In the genomic region with DNA sequence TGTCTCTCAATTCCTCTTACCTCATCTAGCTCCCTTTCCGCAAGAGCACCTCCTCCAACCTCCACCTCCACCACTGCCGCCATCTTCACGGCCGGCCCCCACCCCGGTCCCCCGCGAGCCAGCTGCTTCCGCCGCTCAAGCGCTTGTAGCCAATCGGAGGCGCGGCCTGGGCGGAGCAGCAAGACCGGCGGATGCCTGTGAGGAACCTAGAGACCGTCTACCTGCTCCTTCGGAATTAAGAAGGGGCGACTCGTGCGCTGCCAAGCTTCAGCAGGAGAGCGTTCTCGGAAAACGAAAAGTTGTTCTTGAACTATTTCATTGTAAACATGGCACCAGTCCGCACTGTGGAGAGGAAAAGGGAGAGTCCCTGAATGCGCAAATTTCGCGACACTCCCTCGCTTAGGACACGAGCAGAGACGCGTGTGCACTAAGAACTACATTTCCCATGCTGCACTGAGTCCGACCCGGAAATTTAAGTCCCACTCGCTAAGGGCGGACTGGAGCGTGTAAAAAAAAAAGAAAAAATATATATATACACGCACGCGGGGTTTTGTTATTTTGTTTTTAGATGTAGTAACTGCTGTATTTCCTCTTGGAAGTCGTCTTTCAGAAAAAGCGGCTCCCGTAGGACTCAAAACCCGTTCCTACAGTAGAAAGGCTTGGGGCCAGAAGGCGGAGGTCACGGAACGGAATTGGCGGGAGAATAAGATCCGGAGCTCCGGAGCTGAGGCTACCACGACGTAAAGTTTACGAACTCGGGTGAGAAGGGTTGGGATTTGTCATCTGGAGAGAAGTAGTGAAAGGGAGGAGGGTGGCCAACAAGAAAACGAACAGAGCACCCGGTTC, we compare ENCODE assay signal across 8 mouse cellular contexts. TPM values are rescaled to one million over a fixed set of nuclear protein-coding genes. Genes with fewer than 3 reads are reported as not detected.
A peak's percentile ranks its signal among the peaks of the same experiment; 100 is the strongest.
DNase-seq lines count a peak whose midpoint lies in the region; ATAC-seq lines count a peak whose summit lies in the region.

A gene (minus strand): TSS at position 424 of the 846 bp plus-strand sequence.
A gene (plus strand): TSS at position 466 of the 846 bp plus-strand sequence.
A gene (plus strand): TSS at position 668 of the 846 bp plus-strand sequence.

- DNase-seq in adrenal gland, adult (ENCODE audit: inconsistent age in 2 of 2, low spot score in 1 of 2), result peak; percentile 94 to 98
- peak; percentile 95 for DNase-seq in embryo, embryonic 10.5 days (ENCODE audit: low spot score)
- peak; percentile 94 for DNase-seq in gastrocnemius, postnatal 14 days
- peak; percentile 90 to 96 for DNase-seq in left cerebral cortex, postnatal 10 days (ENCODE audit: extremely low spot score in 1 of 2, low spot score in 2 of 2)
- DNase-seq in right cerebral cortex, postnatal 25 days, result peak; percentile 96
- DNase-seq in urinary bladder, postnatal 4 days (ENCODE audit: low spot score in 2 of 2), result peak; percentile 86 to 92

- intact Hi-C loops in gastrocnemius, postnatal 14 days (cut with DNase I; ENCODE audit: low total_unique reads), result no loop called here
- intact Hi-C loops in left cerebral cortex, postnatal 10 days (cut with DNase I), result loop anchor here (5.0 kb wide), 1 partner anchor 53 kb away; no protein-coding TSS in a partner anchor

- ATAC-seq in inflammation-experienced regulatory T-cells, adult 6 months, result peak; percentile 97
- ATAC-seq in megakaryocyte-erythroid progenitor cell, adult 5-6 weeks (replicated peaks; ENCODE audit: low FRiP score, low TSS enrichment, poor library complexity, severe bottlenecking), result peak; percentile 98

RNA-seq across cellular contexts. Expression of the first gene that starts in this region (rescaled TPM):
- total RNA-seq in gastrocnemius, postnatal 14 days (2021), result 10 to 100 TPM; 17.9 to 18.9 TPM
- polyA plus RNA-seq in inflammation-experienced regulatory T-cells, adult 6 months (2017; shearing (Covaris generic)), result 10 to 100 TPM; 23.2 to 32.3 (median 28.7) TPM
- total RNA-seq in left cerebral cortex, postnatal 10 days (2021), result 10 to 100 TPM; 39.1 to 44.4 TPM
- 12.5 and 12.6 TPM in 2 replicates for total RNA-seq in megakaryocyte-erythroid progenitor cell, adult 5-6 weeks (2014; fragmentation: Nextera tagmentation)
- total RNA-seq in megakaryocyte-erythroid progenitor cell, adult 5-6 weeks (2017), result 11.2 and 19.6 TPM in 2 replicates

RNA-seq across cellular contexts. Expression of the second gene that starts in this region (rescaled TPM):
- total RNA-seq in gastrocnemius, postnatal 14 days (2021), result 1 to 10 TPM; 3.8 to 4.9 TPM
- 10 to 100 TPM; 17.6 to 31.1 (median 20.3) TPM for polyA plus RNA-seq in inflammation-experienced regulatory T-cells, adult 6 months (2017; shearing (Covaris generic))
- total RNA-seq in left cerebral cortex, postnatal 10 days (2021), result 10 to 100 TPM; 24.6 to 25.0 TPM
- 54.5 and 57.5 TPM in 2 replicates for total RNA-seq in megakaryocyte-erythroid progenitor cell, adult 5-6 weeks (2014; fragmentation: Nextera tagmentation)
- total RNA-seq in megakaryocyte-erythroid progenitor cell, adult 5-6 weeks (2017), result 28.7 and 40.8 TPM in 2 replicates

RNA-seq across cellular contexts. Expression of the third gene that starts in this region (rescaled TPM):
- under 1 TPM; 0.53 to 0.84 TPM for total RNA-seq in gastrocnemius, postnatal 14 days (2021)
- under 1 TPM; 0.24 to 0.93 (median 0.51) TPM for polyA plus RNA-seq in inflammation-experienced regulatory T-cells, adult 6 months (2017; shearing (Covaris generic))
- total RNA-seq in left cerebral cortex, postnatal 10 days (2021), result 1 to 10 TPM; 1.1 to 1.8 TPM
- total RNA-seq in megakaryocyte-erythroid progenitor cell, adult 5-6 weeks (2014; fragmentation: Nextera tagmentation), result 0.48 and 1.3 TPM in 2 replicates
- 0.08 TPM in 1 of 2 replicates, not detected in the other for total RNA-seq in megakaryocyte-erythroid progenitor cell, adult 5-6 weeks (2017)

Comparison
In these comparisons a context has a peak if more than half of its experiments do, and no peak if none do; other contexts are left out.
1. Peak in every context shown above with its lines: DNase-seq and ATAC-seq.
2. RNA of the second gene that starts in this region (total RNA-seq): 28.7 to 57.5 TPM in megakaryocyte-erythroid progenitor cell, adult 5-6 weeks and 24.6 to 25.0 TPM in left cerebral cortex, postnatal 10 days; 3.8 to 4.9 TPM in gastrocnemius, postnatal 14 days; every median in the first group is over 4 times any median in the second.